Mouse (Mus musculus) neural tube, embryonic 13.5 days (tissue): ENCODE measurements around the gene 1700125H20Rik. TPM values are rescaled to one million over a fixed set of nuclear protein-coding genes. Genes with fewer than 3 reads are reported as not detected.
"Not testable (repeated sequence)": the region's sequence is repeated elsewhere in the genome, so short reads cannot be mapped to it uniquely, and the experiment has no call there.

Experiments
- ATAC-seq: fragments of 200-750 bp; cut with Nextera tagmentation; 2 replicates; pipeline ENCODE4 v1.8.0; 2017; ENCODE audit warnings: low read depth, mild to moderate bottlenecking, moderate TSS enrichment, moderate library complexity
- H3K27ac ChIP-seq: fragments of 300-500 bp; sonication (generic); replicated peaks from 2 replicates; pipeline ENCODE4 v1.5.1; 2015; ENCODE audit warnings: moderate library complexity, mild to moderate bottlenecking, inconsistent platforms
- H3K27me3 ChIP-seq: fragments of 300-500 bp; sonication (generic); 2 replicates; pipeline ENCODE4 v1.6.1; 2015; ENCODE audit warnings: mild to moderate bottlenecking, inconsistent platforms
- H3K36me3 ChIP-seq: fragments of 300-500 bp; sonication (generic); 2 replicates; pipeline ENCODE4 v1.6.1; 2015; ENCODE audit warnings: mild to moderate bottlenecking, inconsistent platforms
- H3K4me1 ChIP-seq: fragments of 300-500 bp; sonication (generic); replicated peaks from 2 replicates; pipeline ENCODE4 v1.6.1; 2015; ENCODE audit warnings: inconsistent platforms
- H3K4me2 ChIP-seq: fragments of 300-500 bp; sonication (generic); 2 replicates; pipeline ENCODE4 v1.6.1; 2015; ENCODE audit warnings: inconsistent platforms, mild to moderate bottlenecking, moderate library complexity
- H3K4me3 ChIP-seq: fragments of 300-500 bp; sonication (generic); 2 replicates; pipeline ENCODE4 v1.5.1; 2015; ENCODE audit warnings: mild to moderate bottlenecking, inconsistent platforms
- H3K9ac ChIP-seq: fragments of 300-500 bp; sonication (generic); 2 replicates; pipeline ENCODE4 v1.6.1; 2015; ENCODE audit warnings: moderate library complexity, mild to moderate bottlenecking, inconsistent platforms
- H3K9me3 ChIP-seq: fragments of 300-500 bp; sonication (generic); 2 replicates; pipeline ENCODE4 v1.6.1; 2016; ENCODE audit warnings: inconsistent platforms
- WGBS: fragments of 180-500 bp; shearing (Covaris S2); methylation state at CpG from one replicate; pipeline ENCODE4 v1.1.7; 2015; 5-methylcytosine and 5-hydroxymethylcytosine counted together
- polyA plus RNA-seq: library from polyadenylated mRNA; unstranded; fragments of >200 nt; fragmentation: Nextera tagmentation; extraction: Ambion mirVana; gene quantifications from 2 replicates; pipeline ENCODE4 v1.2.1, GENCODE M21; 2015

1700125H20Rik gene
- polyA plus RNA-seq, 1 experiment from 2014 or later: 0.70 TPM

- not testable (repeated sequence) for ATAC-seq, H3K4me3 ChIP-seq, H3K27me3 ChIP-seq, H3K4me2 ChIP-seq, H3K27ac ChIP-seq, H3K9me3 ChIP-seq, H3K9ac ChIP-seq, H3K4me1 ChIP-seq, H3K36me3 ChIP-seq
- WGBS: 90% methylated on average over 1 of the region's 1 CpGs
Measured at GRCm38 (mm10) chr11:85163014-85163413, 7.2 kb upstream of the 1700125H20Rik start.

GRCm38 (mm10) chr11:85164371-85164770 lies 5.8 kb upstream of the 1700125H20Rik start:
- Histone ChIP-seq H3K4me1 (no peaks in the 10 kb centered on the region), H3K27ac (no peak overlapping the region), H3K4me2 (no peak overlapping the region), H3K36me3 (no peaks in the 10 kb centered on the region), H3K27me3 (no peaks in the 10 kb centered on the region), H3K9ac (no peak overlapping the region), H3K4me3 (no peak overlapping the region), H3K9me3 (no peaks in the 10 kb centered on the region)
- ATAC-seq: no peak

- Histone ChIP-seq H3K4me2 (no peak overlapping the region), H3K4me1 (peaks cover 11% of the 10 kb centered on the region; the same call in 1 of the 2 replicates), H3K4me3 (no peak overlapping the region), H3K36me3 (no peaks in the 10 kb centered on the region), H3K27ac (no peak overlapping the region), H3K9ac (no peak overlapping the region), H3K9me3 (no peaks in the 10 kb centered on the region), H3K27me3 (no peaks in the 10 kb centered on the region)
- 78% methylated on average over 1 of the region's 1 CpGs for WGBS
- ATAC-seq: no peak
Measured at GRCm38 (mm10) chr11:85167503-85167902, 2.7 kb upstream of the 1700125H20Rik start.

GRCm38 (mm10) chr11:85170833-85171232 lies 629 bp downstream of the 1700125H20Rik start:
- H3K27me3 ChIP-seq: no peaks in the 10 kb centered on the region
- WGBS: 51% methylated on average over 2 of the region's 2 CpGs
- no peak for ATAC-seq
- no peaks in the 10 kb centered on the region for H3K9me3 ChIP-seq
- no peaks in the 10 kb centered on the region for H3K36me3 ChIP-seq
- no peak overlapping the region for H3K27ac ChIP-seq
- H3K4me1 ChIP-seq: peaks cover 11% of the 10 kb centered on the region; the same call in 1 of the 2 replicates
- H3K9ac ChIP-seq: 0 out of 2 replicates have a peak overlapping the region, but pooled peaks have one; percentile 68
- no peak overlapping the region for H3K4me3 ChIP-seq
- peak overlapping the region; percentile 60; the same call in 1 of the 2 replicates for H3K4me2 ChIP-seq

GRCm38 (mm10) chr11:85175941-85176340 lies 5.7 kb downstream of the 1700125H20Rik start:
- no peaks in the 10 kb centered on the region for H3K9me3 ChIP-seq
- no peak overlapping the region for H3K9ac ChIP-seq
- H3K27ac ChIP-seq: no peak overlapping the region
- H3K4me2 ChIP-seq: no peak overlapping the region
- no peaks in the 10 kb centered on the region for H3K4me1 ChIP-seq
- no peak for ATAC-seq
- no peaks in the 10 kb centered on the region for H3K36me3 ChIP-seq
- no peak overlapping the region for H3K4me3 ChIP-seq
- H3K27me3 ChIP-seq: no peaks in the 10 kb centered on the region
- 88% methylated on average over 3 of the region's 3 CpGs for WGBS

- Histone ChIP-seq H3K4me1 (peaks cover 5% of the 10 kb centered on the region; the same call in 1 of the 2 replicates), H3K9ac (no peak overlapping the region), H3K4me2 (no peak overlapping the region), H3K27ac (no peak overlapping the region), H3K9me3 (no peaks in the 10 kb centered on the region), H3K4me3 (no peak overlapping the region), H3K27me3 (no peaks in the 10 kb centered on the region), H3K36me3 (no peaks in the 10 kb centered on the region)
- no peak for ATAC-seq
- WGBS: 84% methylated on average over 6 of the region's 6 CpGs
Measured at GRCm38 (mm10) chr11:85177761-85178160, 7.6 kb downstream of the 1700125H20Rik start.

- peaks cover 8% of the 10 kb centered on the region for H3K4me1 ChIP-seq
- no peaks in the 10 kb centered on the region for H3K36me3 ChIP-seq
- 88% methylated on average over 4 of the region's 4 CpGs for WGBS
- no peaks in the 10 kb centered on the region for H3K9me3 ChIP-seq
- no peak for ATAC-seq
- no peak overlapping the region for H3K9ac ChIP-seq
- no peaks in the 10 kb centered on the region for H3K27me3 ChIP-seq
- H3K4me2 ChIP-seq: no peak overlapping the region
- H3K27ac ChIP-seq: no peak overlapping the region
- H3K4me3 ChIP-seq: no peak overlapping the region
Measured at GRCm38 (mm10) chr11:85178413-85178812, 8.2 kb downstream of the 1700125H20Rik start.

- H3K4me1 ChIP-seq: peaks cover 9% of the 10 kb centered on the region
- H3K27me3 ChIP-seq: no peaks in the 10 kb centered on the region
- peak overlapping the region; percentile 40 for H3K4me3 ChIP-seq
- 8% methylated on average over 20 of the region's 20 CpGs for WGBS
- H3K27ac ChIP-seq: peak overlapping the region; percentile 20
- no peaks in the 10 kb centered on the region for H3K36me3 ChIP-seq
- peak; percentile 97 for ATAC-seq
- peak overlapping the region; percentile 59 for H3K9ac ChIP-seq
- no peaks in the 10 kb centered on the region for H3K9me3 ChIP-seq
- peak overlapping the region; percentile 55 for H3K4me2 ChIP-seq
Measured at GRCm38 (mm10) chr11:85182617-85183283, 12.5 kb downstream of the 1700125H20Rik start.

- Histone ChIP-seq H3K9me3 (no peaks in the 10 kb centered on the region), H3K27me3 (no peaks in the 10 kb centered on the region), H3K4me2 (peak overlapping the region; percentile 55), H3K4me3 (peak overlapping the region; percentile 40), H3K36me3 (peaks cover 2% of the 10 kb centered on the region), H3K9ac (peak overlapping the region; percentile 59), H3K27ac (peak overlapping the region; percentile 20; the same call in 1 of the 2 replicates), H3K4me1 (peaks cover 9% of the 10 kb centered on the region)
- 31% methylated on average over 13 of the region's 13 CpGs for WGBS
- ATAC-seq: peak; percentile 48
Measured at GRCm38 (mm10) chr11:85183284-85183779, 13.1 kb downstream of the 1700125H20Rik start.

- H3K9ac ChIP-seq: no peak overlapping the region
- 67% methylated on average over 5 of the region's 5 CpGs for WGBS
- no peak overlapping the region for H3K4me3 ChIP-seq
- peaks cover 9% of the 10 kb centered on the region for H3K4me1 ChIP-seq
- no peaks in the 10 kb centered on the region for H3K9me3 ChIP-seq
- no peak for ATAC-seq
- peaks cover 10% of the 10 kb centered on the region for H3K36me3 ChIP-seq
- H3K4me2 ChIP-seq: no peak overlapping the region
- no peak overlapping the region for H3K27ac ChIP-seq
- no peaks in the 10 kb centered on the region for H3K27me3 ChIP-seq
Measured at GRCm38 (mm10) chr11:85184082-85184481, 13.9 kb downstream of the 1700125H20Rik start.

GRCm38 (mm10) chr11:85184839-85185238 lies 14.6 kb downstream of the 1700125H20Rik start:
- H3K4me3 ChIP-seq: no peak overlapping the region
- peaks cover 16% of the 10 kb centered on the region for H3K36me3 ChIP-seq
- no peaks in the 10 kb centered on the region for H3K27me3 ChIP-seq
- H3K9me3 ChIP-seq: no peaks in the 10 kb centered on the region
- H3K4me1 ChIP-seq: peaks cover 9% of the 10 kb centered on the region
- H3K27ac ChIP-seq: no peak overlapping the region
- no peak overlapping the region for H3K9ac ChIP-seq
- no peak for ATAC-seq
- 92% methylated on average over 6 of the region's 6 CpGs for WGBS
- no peak overlapping the region for H3K4me2 ChIP-seq

- no peak overlapping the region for H3K9ac ChIP-seq
- WGBS: 94% methylated on average over 4 of the region's 4 CpGs
- peaks cover 54% of the 10 kb centered on the region for H3K36me3 ChIP-seq
- H3K4me3 ChIP-seq: no peak overlapping the region
- no peaks in the 10 kb centered on the region for H3K27me3 ChIP-seq
- no peak overlapping the region for H3K4me2 ChIP-seq
- H3K4me1 ChIP-seq: no peaks in the 10 kb centered on the region
- no peak overlapping the region for H3K27ac ChIP-seq
- no peak for ATAC-seq
- H3K9me3 ChIP-seq: no peaks in the 10 kb centered on the region
Measured at GRCm38 (mm10) chr11:85189110-85189509, 18.9 kb downstream of the 1700125H20Rik start.

GRCm38 (mm10) chr11:85190741-85191140 lies 20.5 kb downstream of the 1700125H20Rik start:
- no peak for ATAC-seq
- WGBS: 95% methylated on average over 12 of the region's 12 CpGs
- no peak overlapping the region for H3K27ac ChIP-seq
- H3K4me2 ChIP-seq: no peak overlapping the region
- no peaks in the 10 kb centered on the region for H3K4me1 ChIP-seq
- no peaks in the 10 kb centered on the region for H3K27me3 ChIP-seq
- H3K9me3 ChIP-seq: no peaks in the 10 kb centered on the region
- H3K9ac ChIP-seq: no peak overlapping the region
- H3K4me3 ChIP-seq: no peak overlapping the region
- H3K36me3 ChIP-seq: peaks cover 70% of the 10 kb centered on the region
